Mouse (Mus musculus): ENCODE results near the gene Olfr699. TPM values are rescaled to one million over a fixed set of nuclear protein-coding genes. Genes with fewer than 3 reads are reported as not detected.

Olfr699 gene
- not detected for polyA plus RNA-seq (2017; shearing (Covaris generic))

GRCm38 (mm10) chr7:106793098-106793497 is at the start of gene Olfr699:
Gene Olfr699, minus strand, starts transcription at chr7:106793198.

GRCm38 (mm10) chr7:106833793-106834192 is 40.8 kb upstream of the Olfr699 start, which contains the start of gene Olfr702:
Gene Olfr702, minus strand, starts transcription at chr7:106833893.

GRCm38 (mm10) chr7:106813829-106814228 is 20.8 kb upstream of the Olfr699 start, which contains the start of gene Olfr701:
Gene Olfr701, plus strand, starts transcription at chr7:106814129.

GRCm38 (mm10) chr7:106808734-106809133 is 15.7 kb upstream of the Olfr699 start, which contains the start of gene Olfr700:
Gene Olfr700, minus strand, starts transcription at chr7:106808834.

GRCm38 (mm10) chr7:106755297-106755696 is 37.7 kb downstream of the Olfr699 start, which contains the start of gene Olfr698:
Gene Olfr698, minus strand, starts transcription at chr7:106755397.

GRCm38 (mm10) chr7:106742343-106742742 is 50.7 kb downstream of the Olfr699 start, which contains the start of gene Olfr697:
Gene Olfr697, minus strand, starts transcription at chr7:106742443.

Other genes with a start within 250 kb of the Olfr699 start
- not detected for gene Olfr693, start 112.6 kb downstream of the Olfr699 start, polyA plus RNA-seq (2017; shearing (Covaris generic))
- not detected for gene Olfr694, start 101.4 kb downstream of the Olfr699 start, polyA plus RNA-seq (2017; shearing (Covaris generic))
- gene Olfr695, start 76.8 kb downstream of the Olfr699 start, polyA plus RNA-seq (2017; shearing (Covaris generic)) = not detected
- gene Olfr697, start 50.8 kb downstream of the Olfr699 start, polyA plus RNA-seq (2017; shearing (Covaris generic)) = not detected
- gene Olfr698, start 37.8 kb downstream of the Olfr699 start, polyA plus RNA-seq (2017; shearing (Covaris generic)) = not detected
- gene Olfr700, start 15.6 kb upstream of the Olfr699 start, polyA plus RNA-seq (2017; shearing (Covaris generic)) = not detected
- not detected for gene Olfr701, start 20.9 kb upstream of the Olfr699 start, polyA plus RNA-seq (2017; shearing (Covaris generic))
- gene Olfr702, start 40.7 kb upstream of the Olfr699 start, polyA plus RNA-seq (2017; shearing (Covaris generic)) = not detected
- not detected for gene Olfr703, start 50.2 kb upstream of the Olfr699 start, polyA plus RNA-seq (2017; shearing (Covaris generic))
- 0.07 TPM for gene Olfr704, start 70.0 kb upstream of the Olfr699 start, polyA plus RNA-seq (2017; shearing (Covaris generic))
- gene Olfr705, start 83.7 kb upstream of the Olfr699 start, polyA plus RNA-seq (2017; shearing (Covaris generic)) = not detected
- not detected for gene Olfr706, start 95.0 kb upstream of the Olfr699 start, polyA plus RNA-seq (2017; shearing (Covaris generic))
- gene Olfr707, start 108.0 kb upstream of the Olfr699 start, polyA plus RNA-seq (2017; shearing (Covaris generic)) = not detected
- gene Olfr1532-ps1, start 114.8 kb upstream of the Olfr699 start, polyA plus RNA-seq (2017; shearing (Covaris generic)) = not detected
- not detected for gene Olfr709-ps1, start 139.0 kb upstream of the Olfr699 start, polyA plus RNA-seq (2017; shearing (Covaris generic))
- gene Olfr710, start 155.1 kb upstream of the Olfr699 start, polyA plus RNA-seq (2017; shearing (Covaris generic)) = not detected
- gene Olfr6, start 170.7 kb upstream of the Olfr699 start, polyA plus RNA-seq (2017; shearing (Covaris generic)) = not detected
- gene Olfr711, start 182.3 kb upstream of the Olfr699 start, polyA plus RNA-seq (2017; shearing (Covaris generic)) = not detected
- not detected for gene Olfr2, start 212.9 kb upstream of the Olfr699 start, polyA plus RNA-seq (2017; shearing (Covaris generic))
- not detected for gene Olfr713, start 238.0 kb upstream of the Olfr699 start, polyA plus RNA-seq (2017; shearing (Covaris generic))

All from inflammation-experienced regulatory T-cells, adult 16 weeks (primary cell).